Mouse (Mus musculus): Measurements from ENCODE around the gene Pgpep1l.
A peak's percentile ranks its signal among the peaks of the same experiment; 100 is the strongest.

The Pgpep1l gene

DNA sequence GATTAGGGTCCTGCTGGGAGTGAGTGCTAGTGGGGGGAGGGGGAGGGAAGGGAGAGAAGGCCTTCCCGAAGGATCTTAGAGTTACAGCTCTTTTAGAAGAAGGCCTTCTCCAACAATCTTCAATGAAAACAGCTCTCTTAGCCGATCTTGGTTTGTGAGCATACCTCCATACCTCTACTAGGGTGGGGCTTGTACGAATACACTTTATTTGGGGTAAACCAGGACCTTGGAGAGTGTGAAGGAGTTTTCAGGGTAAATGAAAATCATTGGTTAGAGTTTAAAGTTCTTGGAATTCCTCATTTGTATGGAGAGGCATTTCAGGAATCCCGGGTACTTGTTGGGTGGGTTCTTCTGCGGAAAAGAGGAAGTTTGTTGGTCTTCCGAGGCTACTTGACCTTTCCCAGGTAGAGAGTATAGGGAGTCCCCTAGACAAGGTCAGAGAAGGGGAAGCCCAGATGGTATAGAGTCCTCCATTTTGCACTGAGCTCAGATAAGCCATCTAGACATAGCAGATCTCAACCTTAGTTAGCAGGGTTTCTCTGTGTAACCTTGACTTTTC, 4.4 kb downstream of the Pgpep1l start:
- DNase-seq (ENCODE audit: low spot score): no peak

DNA sequence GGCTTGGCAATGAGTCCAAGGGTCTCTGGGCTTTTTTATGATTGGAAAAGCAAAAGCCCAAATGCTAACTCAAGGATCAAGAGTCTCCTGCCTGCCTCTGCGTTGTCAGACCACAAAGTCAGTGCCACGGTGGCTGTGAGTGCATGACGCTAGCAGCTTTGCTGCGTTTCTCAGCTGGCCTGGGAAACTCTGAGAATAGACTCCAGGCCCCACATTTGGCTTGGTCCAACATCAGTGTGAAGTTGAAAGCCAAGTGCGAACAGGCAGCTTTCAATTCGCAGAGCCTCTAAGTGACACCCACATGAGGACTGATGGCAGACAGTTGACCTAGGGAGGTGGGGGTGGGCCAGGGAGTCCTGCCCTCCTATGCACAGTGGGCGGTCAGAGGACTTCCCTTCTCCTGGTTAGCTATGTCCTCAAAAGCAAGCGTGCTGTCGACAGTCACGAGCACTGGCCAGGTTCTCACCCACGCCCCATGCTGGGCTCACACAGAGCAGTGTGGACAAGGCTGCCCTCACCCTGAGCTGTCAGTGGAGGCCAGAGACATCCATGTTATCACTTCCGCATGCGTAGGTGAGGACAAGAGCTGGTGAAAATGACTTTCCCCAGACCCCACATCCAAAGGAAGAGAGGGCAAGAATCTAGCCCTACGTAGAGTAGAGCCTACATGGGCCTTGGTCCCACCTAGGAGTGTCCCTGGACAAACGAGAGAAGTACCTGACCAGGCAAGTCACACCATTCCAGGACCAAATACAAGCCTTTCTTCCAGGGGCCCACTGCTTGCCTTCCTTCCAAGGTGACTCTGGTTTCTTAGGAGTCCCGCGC, 5.5 kb downstream of the Pgpep1l start:
- DNase-seq (ENCODE audit: low spot score): no peak

DNA sequence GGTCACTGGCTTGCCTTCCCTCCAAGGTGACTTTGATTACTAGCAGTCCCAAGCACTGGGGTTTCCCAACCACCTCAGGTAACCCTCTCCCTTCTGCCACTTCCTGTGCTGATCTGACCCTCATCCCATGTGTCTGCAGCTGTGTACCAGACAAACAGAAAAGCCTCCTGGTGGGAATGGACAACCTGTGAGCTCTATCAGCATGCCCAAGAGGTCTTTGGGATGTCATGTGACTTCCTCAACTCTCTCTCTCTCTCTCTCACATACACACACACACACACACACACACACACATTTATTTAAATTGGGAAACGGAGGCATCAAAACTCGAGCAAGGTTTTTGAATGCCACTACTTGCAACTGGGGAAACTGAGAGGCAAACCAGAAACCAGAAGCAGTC, 6.3 kb downstream of the Pgpep1l start:
- no peak for DNase-seq (ENCODE audit: low spot score)

DNA sequence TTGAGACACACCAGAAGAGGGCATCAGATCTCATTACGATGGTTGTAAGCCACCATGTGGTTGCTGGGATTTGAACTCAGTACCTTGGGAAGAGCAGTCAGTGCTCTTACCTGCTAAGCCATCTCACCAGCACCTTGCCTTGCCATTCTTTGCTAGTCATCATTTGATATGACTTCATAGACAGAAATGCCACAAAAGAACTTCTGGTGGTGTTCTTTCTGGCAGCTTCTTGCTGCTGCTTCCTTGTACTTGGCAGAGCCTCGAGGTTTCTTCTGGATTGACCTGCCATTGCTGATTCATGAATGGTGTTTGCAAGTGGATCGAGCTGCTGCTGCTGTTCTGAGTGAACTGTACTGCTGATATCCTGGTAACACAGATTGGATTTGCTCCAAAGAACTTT, 13.1 kb downstream of the Pgpep1l start:
- DNase-seq (ENCODE audit: low spot score): no peak

DNA sequence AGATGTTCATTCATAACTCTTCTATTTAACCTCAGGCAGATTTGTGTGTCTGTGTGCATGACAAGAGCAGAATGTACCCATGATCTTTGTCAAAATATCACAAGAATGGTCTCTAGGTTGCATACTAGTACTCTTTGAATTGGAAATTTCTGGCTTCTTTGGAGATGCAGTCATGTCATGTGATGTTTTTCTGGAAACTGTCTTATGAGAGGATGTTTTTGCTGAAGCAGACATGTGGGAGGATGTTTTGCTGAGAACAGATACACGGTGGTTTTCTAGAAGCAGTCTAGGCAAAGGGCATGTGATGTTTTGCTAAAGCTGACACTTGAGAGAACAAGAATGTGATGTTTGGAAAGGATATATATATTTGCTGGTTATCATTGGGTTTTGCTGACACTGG, 13.6 kb downstream of the Pgpep1l start:
- peak; percentile 36 for DNase-seq (ENCODE audit: low spot score)

GRCm38 (mm10) chr7:68246249-68246648, 17.8 kb downstream of the Pgpep1l start:
- no peak for DNase-seq (ENCODE audit: low spot score)

DNA sequence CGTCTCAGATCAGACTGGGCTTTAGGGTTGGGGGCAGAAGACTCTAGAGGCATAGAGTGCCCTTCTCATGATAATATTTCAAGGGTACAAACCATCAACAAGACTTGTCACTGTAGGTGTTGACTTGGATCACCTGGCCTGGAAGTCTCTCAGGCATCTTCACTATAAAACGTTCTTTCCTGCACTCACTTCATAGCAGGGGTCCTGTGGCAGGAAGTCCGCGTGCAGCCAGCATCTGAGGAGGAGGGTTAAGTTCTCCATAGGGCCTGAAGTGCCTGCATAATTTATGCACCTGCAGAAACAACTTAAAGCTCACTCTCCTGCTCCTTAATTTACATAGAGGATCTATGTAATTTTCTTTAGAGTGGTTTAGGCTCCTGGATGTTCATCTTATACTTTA, 18.4 kb downstream of the Pgpep1l start:
- no peak for DNase-seq (ENCODE audit: low spot score)

DNA sequence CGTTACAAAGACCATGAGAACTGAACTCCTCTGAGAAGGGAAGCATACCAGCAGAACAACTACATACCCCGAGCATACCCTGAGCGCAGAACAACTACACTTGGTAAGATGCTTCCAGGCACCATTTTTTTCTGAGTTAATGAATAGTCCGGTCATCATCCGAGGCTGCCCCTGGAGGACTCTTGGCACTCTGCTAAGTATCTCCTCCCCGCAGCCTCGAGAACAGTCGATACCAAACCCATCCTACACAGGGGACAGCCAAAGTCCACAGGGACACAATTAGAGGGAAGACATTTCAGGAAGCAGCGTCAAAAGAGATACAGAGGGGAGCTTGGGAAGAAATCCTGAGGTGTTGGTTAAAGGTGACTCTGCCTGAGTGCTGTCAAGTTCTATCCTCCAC, 22.8 kb downstream of the Pgpep1l start:
- DNase-seq (ENCODE audit: low spot score): no peak

DNA sequence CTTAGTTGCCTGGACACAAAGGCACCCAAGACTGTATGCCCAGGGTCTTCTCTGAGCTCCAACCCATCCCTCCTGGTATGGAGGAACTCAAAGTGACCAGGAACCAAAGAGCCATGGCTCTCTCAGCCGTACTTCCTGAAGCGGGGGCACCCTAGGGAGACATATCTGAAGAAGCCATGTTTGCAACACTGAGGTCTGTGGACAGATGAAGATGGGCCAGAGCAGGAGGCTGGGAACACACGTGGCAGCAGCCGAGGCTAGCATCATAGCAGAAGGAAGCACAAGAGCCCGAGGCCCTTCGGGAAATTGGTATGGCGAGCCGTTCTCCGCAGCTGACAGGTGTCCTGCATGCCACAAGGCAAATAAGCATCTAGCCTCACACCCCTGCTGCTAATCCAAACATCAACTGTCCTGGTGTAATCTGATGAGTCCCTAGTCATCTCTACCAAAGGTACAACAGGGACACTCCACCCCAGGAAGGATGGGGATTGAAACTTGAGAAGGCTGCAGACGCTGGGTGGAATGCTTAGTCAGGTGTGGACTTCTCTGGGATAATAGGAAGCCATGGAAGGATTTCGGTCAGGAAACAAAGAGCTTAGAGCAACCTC, 24.7 kb downstream of the Pgpep1l start:
- DNase-seq (ENCODE audit: low spot score): no peak

- no peak for DNase-seq (ENCODE audit: low spot score)
Observed at GRCm38 (mm10) chr7:68236817-68237216, 27.2 kb downstream of the Pgpep1l start.

- peak; percentile 43 for DNase-seq (ENCODE audit: low spot score)
Observed at GRCm38 (mm10) chr7:68233619-68234223, 30.3 kb downstream of the Pgpep1l start.

- DNase-seq (ENCODE audit: low spot score): no peak
Observed at GRCm38 (mm10) chr7:68232521-68232920, 31.5 kb downstream of the Pgpep1l start.

GRCm38 (mm10) chr7:68230831-68231230, 33.2 kb downstream of the Pgpep1l start:
- DNase-seq (ENCODE audit: low spot score): no peak

DNA sequence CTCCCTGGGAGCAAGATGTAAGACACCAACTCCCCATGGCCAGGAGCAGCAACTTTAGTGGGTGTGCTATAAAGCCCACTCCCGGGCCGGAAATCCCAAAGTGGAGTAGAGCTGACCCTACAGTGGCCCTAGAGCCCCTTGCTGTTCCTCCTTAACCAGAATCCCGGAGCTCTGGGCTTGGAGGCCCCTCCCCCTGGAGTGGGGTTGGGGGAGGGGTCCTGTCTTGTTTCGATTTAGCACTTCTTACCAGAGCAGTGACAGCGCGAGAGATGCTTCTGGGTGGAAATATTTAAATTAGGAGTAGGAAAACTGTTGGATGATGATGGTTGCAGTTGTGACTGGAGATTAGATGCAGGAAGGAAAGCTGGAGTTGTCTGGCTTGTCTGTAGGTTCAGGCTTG, 35.5 kb downstream of the Pgpep1l start:
- no peak for DNase-seq (ENCODE audit: low spot score)

DNA sequence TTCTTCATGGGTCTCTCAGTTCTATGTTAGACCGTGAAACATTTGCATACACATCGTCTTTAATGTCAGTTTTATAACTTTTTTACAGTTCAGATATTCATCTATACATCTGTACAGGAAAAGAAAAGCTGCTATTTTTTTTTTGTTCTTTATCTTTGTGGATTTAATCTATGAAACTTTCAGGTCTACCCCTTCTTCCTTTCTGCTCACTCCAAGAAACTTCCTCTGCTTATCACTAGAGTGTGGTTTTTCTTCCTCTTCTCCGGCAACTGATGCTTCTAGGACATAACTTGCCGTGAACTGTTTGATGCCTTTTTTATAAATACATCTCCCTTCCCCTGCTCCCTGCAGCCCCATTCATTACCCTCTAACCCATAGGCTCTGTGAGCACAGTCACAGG, 36.4 kb downstream of the Pgpep1l start:
- DNase-seq (ENCODE audit: low spot score): no peak

- no peak for DNase-seq (ENCODE audit: low spot score)
Observed at GRCm38 (mm10) chr7:68227021-68227420, 37.0 kb downstream of the Pgpep1l start.

GRCm38 (mm10) chr7:68225427-68226054, 38.5 kb downstream of the Pgpep1l start:
- no peak for DNase-seq (ENCODE audit: low spot score)

- no peak for DNase-seq (ENCODE audit: low spot score)
Observed at GRCm38 (mm10) chr7:68224006-68224405, 40.0 kb downstream of the Pgpep1l start.

GRCm38 (mm10) chr7:68223356-68223808, 40.7 kb downstream of the Pgpep1l start:
- peak; percentile 4 for DNase-seq (ENCODE audit: low spot score)

GRCm38 (mm10) chr7:68221677-68222230, 42.3 kb downstream of the Pgpep1l start:
- DNase-seq (ENCODE audit: low spot score): no peak

- no peak for DNase-seq (ENCODE audit: low spot score)
Observed at GRCm38 (mm10) chr7:68218879-68219278, 45.2 kb downstream of the Pgpep1l start.

DNA sequence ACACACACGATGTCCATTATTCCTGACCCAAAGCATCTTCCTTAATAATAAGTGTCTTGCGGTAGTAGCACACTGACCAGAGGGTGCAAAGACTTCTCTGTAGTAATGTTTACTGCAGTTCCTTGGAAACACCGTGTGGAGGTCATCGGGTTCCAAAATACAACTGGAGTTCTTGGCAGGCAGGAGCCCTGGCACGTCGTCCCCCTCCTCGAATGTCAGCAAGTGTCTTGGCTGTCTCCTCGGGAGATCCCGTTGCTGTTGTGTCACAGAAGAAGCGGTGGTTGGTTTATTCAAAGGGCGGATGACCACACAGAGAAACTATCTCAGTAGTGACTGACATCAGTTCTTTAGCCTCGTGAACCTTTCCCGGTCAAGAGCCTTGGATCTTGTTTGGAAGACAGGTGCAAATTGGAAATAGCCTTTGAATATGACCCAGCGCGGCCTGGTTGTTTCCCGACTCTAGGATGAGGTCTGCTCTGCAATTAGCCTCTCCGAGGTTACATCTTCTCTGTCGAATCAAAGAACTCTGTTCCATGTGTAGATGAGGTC, 48.4 kb downstream of the Pgpep1l start:
- DNase-seq (ENCODE audit: low spot score): peak; percentile 29

Data from lung, postnatal 25 days (tissue).